Mouse (Mus musculus) forebrain, postnatal 0 days (tissue): Measurements from ENCODE around the gene Cdk5rap2. TPM values are rescaled to one million over a fixed set of nuclear protein-coding genes. Genes with fewer than 3 reads are reported as not detected.

Experiments
- ATAC-seq: fragments of 200-750 bp; cut with Nextera tagmentation; 2 replicates; pipeline ENCODE4 v1.8.0; 2017; ENCODE audit warnings: mild to moderate bottlenecking, moderate library complexity
- DNase-seq: peaks from one replicate; pipeline ENCODE4 v3.0.0-alpha.2; 2015
- H3K27ac ChIP-seq: fragments of 300-500 bp; sonication (generic); 2 replicates; pipeline ENCODE4 v1.5.1; 2014; ENCODE audit warnings: low read depth, mild to moderate bottlenecking, antibody characterized with exemption, low read length, moderate library complexity, mixed read lengths
- H3K27me3 ChIP-seq: fragments of 300-500 bp; sonication (generic); 2 replicates; pipeline ENCODE4 v1.6.1; 2014; ENCODE audit warnings: mild to moderate bottlenecking, low read length, mixed read lengths; ENCODE audit not compliant: insufficient read depth
- H3K36me3 ChIP-seq: fragments of 300-500 bp; sonication (generic); 2 replicates; pipeline ENCODE4 v1.6.1; 2014; ENCODE audit warnings: mild to moderate bottlenecking, moderate library complexity; ENCODE audit not compliant: insufficient read depth
- H3K4me1 ChIP-seq: fragments of 300-500 bp; sonication (generic); 2 replicates; pipeline ENCODE4 v1.6.1; 2014; ENCODE audit warnings: antibody characterized with exemption; ENCODE audit not compliant: insufficient read depth
- H3K4me2 ChIP-seq: fragments of 300-500 bp; sonication (generic); 2 replicates; pipeline ENCODE4 v1.6.1; 2014; ENCODE audit warnings: low read depth, mild to moderate bottlenecking, moderate library complexity
- H3K4me3 ChIP-seq: fragments of 300-500 bp; sonication (generic); 2 replicates; pipeline ENCODE4 v1.5.1; 2014; ENCODE audit warnings: low read depth, low read length, mixed read lengths
- H3K9ac ChIP-seq: fragments of 300-500 bp; sonication (generic); 2 replicates; pipeline ENCODE4 v1.6.1; 2014; ENCODE audit warnings: mild to moderate bottlenecking
- H3K9me3 ChIP-seq: fragments of 300-500 bp; sonication (generic); 2 replicates; pipeline ENCODE4 v1.6.1; 2016; ENCODE audit warnings: low read length
- CTCF ChIP-seq: sonication (generic); IDR thresholded peaks from 2 replicates; pipeline ENCODE4 v1.5.1; 2016; ENCODE audit warnings: antibody characterized with exemption, control low read depth, low read depth
- WGBS: fragments of 180-500 bp; shearing (Covaris S2); extraction: QIAGEN DNeasy Blood & Tissue Kit; methylation state at CpG from one replicate; pipeline ENCODE4 v1.1.7; 2014; 5-methylcytosine and 5-hydroxymethylcytosine counted together
- polyA plus RNA-seq: library from polyadenylated mRNA; unstranded; fragments of >200 nt; fragmentation: Nextera tagmentation; extraction: Ambion mirVana; gene quantifications from 2 replicates; pipeline ENCODE4 v1.2.1, GENCODE M21; 2015
- total RNA-seq: library from RNA; depleted of rRNA; stranded (reverse); fragments of >200 nt; gene quantifications from 2 replicates; pipeline ENCODE4 v1.2.3, GENCODE M21; 2014

Cdk5rap2 gene
- total and polyA plus RNA-seq, 2 experiments from 2014 or later = 6.1 to 16.7 TPM

DNA sequence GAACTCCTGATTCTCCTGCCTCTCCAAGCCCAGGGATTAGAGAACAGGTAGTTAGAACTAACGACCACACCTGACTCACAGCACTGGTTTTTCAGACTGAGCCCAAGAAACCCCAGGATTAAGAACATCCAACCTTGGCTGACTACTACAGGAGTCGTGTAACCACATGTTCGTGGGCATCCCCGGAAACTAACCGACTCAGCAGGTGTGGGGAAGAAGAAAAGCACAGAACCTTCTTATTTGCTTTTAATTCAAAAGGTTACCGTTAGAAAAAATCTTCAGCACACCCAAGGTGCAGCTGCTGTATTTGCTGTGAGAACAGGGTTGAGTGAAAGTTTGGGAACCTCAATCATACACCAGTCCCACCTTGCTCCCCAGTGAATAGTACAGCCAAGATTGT, 79.1 kb downstream of the Cdk5rap2 start:
- no peak overlapping the region for H3K9ac ChIP-seq
- no peak for DNase-seq
- no peaks in the 10 kb centered on the region; the same call in 1 of the 2 replicates for H3K4me1 ChIP-seq
- 94% methylated on average over 6 of the region's 6 CpGs for WGBS
- H3K9me3 ChIP-seq = no peaks in the 10 kb centered on the region
- H3K27ac ChIP-seq = no peak overlapping the region
- no peak overlapping the region for H3K4me3 ChIP-seq
- H3K4me2 ChIP-seq = no peak overlapping the region
- no peaks in the 10 kb centered on the region for H3K27me3 ChIP-seq
- ATAC-seq = no peak
- no peak for TF ChIP-seq CTCF
- no peaks in the 10 kb centered on the region for H3K36me3 ChIP-seq

DNA sequence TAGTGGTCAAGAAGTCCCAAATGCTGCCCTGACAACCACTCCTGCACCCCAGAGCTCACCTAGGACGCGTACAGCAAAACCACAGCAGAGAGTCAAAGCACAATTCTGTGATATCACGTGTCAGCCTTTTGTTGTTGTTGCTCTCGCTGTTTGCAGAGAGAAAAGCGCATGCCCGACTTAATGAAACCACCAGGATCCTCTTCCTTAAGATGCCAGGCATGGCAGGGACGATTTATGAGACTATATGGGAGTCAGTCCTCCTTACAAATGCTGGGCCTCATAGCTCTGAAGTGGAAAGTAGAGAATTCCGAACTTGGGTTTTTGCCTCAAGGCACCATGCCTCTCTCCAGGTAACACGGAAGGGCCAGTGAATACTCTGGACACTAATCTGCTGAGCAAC, 82.2 kb downstream of the Cdk5rap2 start:
- DNase-seq (no peak), ATAC-seq (no peak)
- Histone ChIP-seq H3K9me3 (no peaks in the 10 kb centered on the region), H3K9ac (no peak overlapping the region), H3K27me3 (no peaks in the 10 kb centered on the region), H3K36me3 (no peaks in the 10 kb centered on the region), H3K27ac (no peak overlapping the region), H3K4me2 (no peak overlapping the region), H3K4me1 (no peaks in the 10 kb centered on the region), H3K4me3 (no peak overlapping the region)
- WGBS = 91% methylated on average over 9 of the region's 9 CpGs
- no peak for TF ChIP-seq CTCF

DNA sequence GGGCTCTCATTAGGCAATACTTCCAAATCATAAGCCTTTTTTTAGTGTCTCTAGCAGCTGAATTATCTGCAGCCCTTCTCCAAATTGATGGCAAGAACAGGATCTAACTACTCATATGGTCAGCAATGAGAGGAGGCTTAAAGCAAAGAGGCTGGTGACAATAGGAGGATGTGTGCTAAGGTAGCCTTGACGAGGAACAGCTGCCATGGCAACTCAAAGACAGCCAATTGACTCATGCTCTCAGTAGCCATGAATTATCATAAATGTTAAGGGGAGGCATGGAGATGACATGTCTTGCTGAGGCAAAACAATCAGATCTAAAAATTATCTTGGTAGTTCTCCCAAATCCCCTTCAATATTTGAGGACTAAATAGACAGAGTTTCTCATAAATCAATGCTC, 82.8 kb downstream of the Cdk5rap2 start:
- DNase-seq (no peak), ATAC-seq (no peak)
- no peak overlapping the region for H3K4me3 ChIP-seq
- no peak overlapping the region for H3K4me2 ChIP-seq
- no peak overlapping the region for H3K27ac ChIP-seq
- WGBS = 64% methylated on average over 1 of the region's 1 CpGs
- TF ChIP-seq CTCF = no peak
- H3K4me1 ChIP-seq = no peaks in the 10 kb centered on the region
- H3K36me3 ChIP-seq = no peaks in the 10 kb centered on the region
- H3K9ac ChIP-seq = no peak overlapping the region
- no peaks in the 10 kb centered on the region for H3K9me3 ChIP-seq
- no peaks in the 10 kb centered on the region for H3K27me3 ChIP-seq

GRCm38 (mm10) chr4:70321586-70321985, 88.7 kb downstream of the Cdk5rap2 start:
- ATAC-seq = no peak; the same call in 1 of the 2 replicates

DNA sequence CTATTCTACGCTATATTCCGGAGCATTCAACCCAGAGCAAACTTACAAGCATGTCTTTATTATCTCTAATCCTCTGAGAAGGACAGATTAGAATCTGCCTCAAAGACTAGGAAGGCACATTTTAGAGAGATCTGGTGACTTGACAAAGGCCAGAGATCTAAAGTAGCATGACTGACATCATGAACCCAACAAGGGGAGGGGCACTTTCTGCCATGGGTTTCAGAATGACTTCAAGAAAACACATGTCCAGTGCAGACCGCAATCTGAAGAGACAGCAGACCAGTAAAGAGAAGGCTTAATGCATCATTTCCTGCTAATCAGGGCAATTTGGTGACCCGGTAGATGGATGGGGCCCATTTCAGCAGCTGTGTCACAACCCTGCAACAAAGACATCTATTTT, 98.1 kb downstream of the Cdk5rap2 start:
- TF ChIP-seq CTCF = no peak
- H3K9ac ChIP-seq = no peak overlapping the region
- ATAC-seq (no peak), DNase-seq (no peak)
- no peak overlapping the region for H3K4me2 ChIP-seq
- H3K36me3 ChIP-seq = peaks cover 15% of the 10 kb centered on the region
- H3K27me3 ChIP-seq = no peaks in the 10 kb centered on the region
- 83% methylated on average over 4 of the region's 4 CpGs for WGBS
- no peak overlapping the region for H3K27ac ChIP-seq
- H3K9me3 ChIP-seq = no peaks in the 10 kb centered on the region
- H3K4me1 ChIP-seq = no peaks in the 10 kb centered on the region
- no peak overlapping the region for H3K4me3 ChIP-seq

More at GRCm38 (mm10) chr4:70321586-70321985, 88.7 kb downstream of the Cdk5rap2 start:
- no peak overlapping the region for H3K4me2 ChIP-seq
- no peaks in the 10 kb centered on the region for H3K9me3 ChIP-seq
- WGBS = 65% methylated on average over 1 of the region's 1 CpGs
- no peak overlapping the region for H3K27ac ChIP-seq
- no peaks in the 10 kb centered on the region for H3K4me1 ChIP-seq
- H3K27me3 ChIP-seq = no peaks in the 10 kb centered on the region
- no peak for DNase-seq
- H3K36me3 ChIP-seq = peaks cover 7% of the 10 kb centered on the region; the same call in 1 of the 2 replicates
- no peak overlapping the region for H3K4me3 ChIP-seq
- no peak for TF ChIP-seq CTCF
- H3K9ac ChIP-seq = no peak overlapping the region

DNA sequence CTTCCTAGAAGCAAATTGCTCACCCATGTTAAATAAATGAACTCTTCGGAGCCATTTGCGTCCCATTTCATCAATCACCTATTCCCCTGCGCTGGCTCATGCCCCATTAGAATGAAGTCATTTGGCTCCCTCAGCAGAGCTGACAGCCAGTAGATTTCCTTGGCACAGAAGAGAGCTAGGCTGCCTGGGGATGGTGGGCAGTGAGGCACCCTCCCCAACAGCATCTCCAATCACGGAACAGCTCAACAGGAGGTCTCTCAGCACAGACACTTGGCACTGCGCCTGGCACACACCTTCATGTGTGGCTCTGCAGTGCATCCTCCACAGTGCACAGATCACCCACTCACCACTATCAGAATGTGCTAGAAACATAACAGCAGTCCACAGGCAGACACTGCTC, 98.7 kb downstream of the Cdk5rap2 start:
- Histone ChIP-seq H3K4me1 (no peaks in the 10 kb centered on the region), H3K9ac (no peak overlapping the region), H3K9me3 (no peaks in the 10 kb centered on the region), H3K4me3 (no peak overlapping the region), H3K4me2 (no peak overlapping the region), H3K27me3 (no peaks in the 10 kb centered on the region), H3K27ac (no peak overlapping the region), H3K36me3 (peaks cover 10% of the 10 kb centered on the region)
- 39% methylated on average over 5 of the region's 5 CpGs for WGBS
- no peak for TF ChIP-seq CTCF
- ATAC-seq (peak; percentile 90), DNase-seq (peak; percentile 35)

DNA sequence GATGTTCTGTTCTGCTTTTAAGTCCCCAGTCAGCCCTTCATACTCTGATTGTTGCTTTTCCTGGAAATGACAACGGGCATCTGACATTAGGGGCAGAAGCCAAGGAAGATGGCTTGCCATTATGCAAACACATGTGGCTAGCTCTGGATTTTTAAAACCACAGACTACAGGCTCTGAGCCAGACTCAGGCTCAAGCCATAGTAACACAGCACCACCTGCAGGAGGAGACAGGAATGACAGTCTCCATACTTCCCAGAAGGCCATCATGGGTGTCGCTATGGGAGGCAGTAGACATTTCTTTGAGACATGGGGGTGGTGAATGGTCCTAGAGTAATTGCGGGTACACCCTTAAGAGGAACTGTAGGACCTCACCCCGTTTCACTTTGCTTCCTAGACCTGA, 103.0 kb downstream of the Cdk5rap2 start:
- Histone ChIP-seq H3K4me1 (no peaks in the 10 kb centered on the region), H3K27ac (no peak overlapping the region), H3K27me3 (no peaks in the 10 kb centered on the region), H3K36me3 (no peaks in the 10 kb centered on the region), H3K4me3 (no peak overlapping the region), H3K9ac (no peak overlapping the region), H3K9me3 (no peaks in the 10 kb centered on the region), H3K4me2 (no peak overlapping the region)
- DNase-seq = peak; percentile 80
- peak; percentile 14; the same call in 1 of the 2 replicates for ATAC-seq
- TF ChIP-seq CTCF = peak; percentile 91
- WGBS = 62% methylated on average over 4 of the region's 4 CpGs
